Mouse (Mus musculus) embryonic stem cell, embryonic (primary cell): Measurements from ENCODE around the gene Oit3.

ENCODE experiments used
- CTCF ChIA-PET, 4 experiments: fragments of 300-600 bp in 2 of 4; fragments of 350-600 bp in 2 of 4; sonication (Branson Sonifier 250); formaldehyde crosslinking; loops; one replicate each; lab custom pipeline; 2022; ENCODE audit warnings: inconsistent platforms in 2 of 4; lab: Charles Lee
- POLR2A ChIA-PET, 4 experiments: fragments of 300-600 bp in 2 of 4; fragments of 350-600 bp in 2 of 4; sonication (Branson Sonifier 250); formaldehyde crosslinking; loops; one replicate each; lab custom pipeline; 2022; ENCODE audit warnings: antibody characterized with exemption in 4 of 4, inconsistent platforms in 1 of 4; lab: Charles Lee

Oit3 gene

GRCm38 (mm10) chr10:59441735-59442134 is at the start of gene Oit3:
Gene Oit3, minus strand, starts transcription at chr10:59441778.
- ChIA-PET CTCF (no interaction called here), POLR2A (no interaction called here)

DNA sequence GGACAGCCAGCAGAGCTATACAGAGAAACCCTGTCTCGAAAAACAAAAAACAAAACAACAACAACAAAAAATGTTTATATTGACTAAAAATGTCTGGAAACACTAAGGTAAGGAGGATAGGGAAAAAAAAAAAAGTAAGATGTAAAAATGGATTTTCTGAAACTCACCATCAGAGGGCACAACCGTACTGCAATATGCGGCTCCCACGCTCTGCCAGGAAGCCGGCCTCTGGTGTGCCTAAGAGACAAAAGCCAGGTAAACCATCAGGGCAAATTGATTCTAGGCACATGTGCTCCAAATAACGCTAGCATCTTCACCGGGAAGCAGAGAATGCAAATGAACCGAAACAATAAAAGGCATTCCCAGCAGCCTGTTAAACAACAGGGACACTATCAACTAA is 49.3 kb upstream of the Oit3 start:
- ChIA-PET CTCF (interaction anchor here in 1 of 4 experiments (0.6 kb wide), 1 partner anchor 326 kb away, joined by 9 read pairs; no protein-coding TSS in a partner anchor), POLR2A (interaction anchor here in 1 of 4 experiments (0.5 kb wide), 1 partner anchor 24 kb away, joined by 3 read pairs; no protein-coding TSS in a partner anchor)

GRCm38 (mm10) chr10:59489411-59489810 is 47.8 kb upstream of the Oit3 start:
- ChIA-PET POLR2A (no interaction called here), CTCF (no interaction called here)

DNA sequence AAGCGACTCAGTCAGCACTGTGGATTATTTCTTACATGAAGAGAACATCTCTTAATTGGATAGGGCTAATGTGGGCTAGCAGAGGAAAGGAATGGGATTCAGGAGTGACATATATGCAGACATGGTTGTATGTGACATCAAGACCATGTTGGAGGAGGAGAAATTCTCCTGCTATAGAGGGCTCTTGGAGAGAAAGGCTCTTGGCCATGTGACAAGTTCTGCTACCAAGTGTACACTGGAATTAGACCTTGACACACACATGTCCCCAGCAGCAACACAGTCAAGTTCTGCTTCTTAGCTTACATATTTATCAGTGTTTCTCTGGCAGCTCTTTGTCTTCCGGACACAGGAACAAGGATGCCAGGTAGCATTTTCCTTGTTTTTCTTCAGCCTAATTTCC is 45.8 kb upstream of the Oit3 start:
- CTCF ChIA-PET: no interaction called here
- POLR2A ChIA-PET: interaction anchor here in 1 of 4 experiments (0.5 kb wide), 1 partner anchor 135 kb away, joined by 7 read pairs; no protein-coding TSS in a partner anchor

GRCm38 (mm10) chr10:59484318-59484717 is 42.7 kb upstream of the Oit3 start:
- ChIA-PET POLR2A (no interaction called here), CTCF (no interaction called here)

- ChIA-PET POLR2A (no interaction called here), CTCF (interaction anchor here in 1 of 4 experiments (0.6 kb wide), 1 partner anchor 8 kb away, joined by 5 read pairs; no protein-coding TSS in a partner anchor)
Measured at GRCm38 (mm10) chr10:59481381-59481780, 39.8 kb upstream of the Oit3 start.

- CTCF ChIA-PET: no interaction called here
- POLR2A ChIA-PET: no interaction called here
Measured at GRCm38 (mm10) chr10:59470451-59470850, 28.9 kb upstream of the Oit3 start.

DNA sequence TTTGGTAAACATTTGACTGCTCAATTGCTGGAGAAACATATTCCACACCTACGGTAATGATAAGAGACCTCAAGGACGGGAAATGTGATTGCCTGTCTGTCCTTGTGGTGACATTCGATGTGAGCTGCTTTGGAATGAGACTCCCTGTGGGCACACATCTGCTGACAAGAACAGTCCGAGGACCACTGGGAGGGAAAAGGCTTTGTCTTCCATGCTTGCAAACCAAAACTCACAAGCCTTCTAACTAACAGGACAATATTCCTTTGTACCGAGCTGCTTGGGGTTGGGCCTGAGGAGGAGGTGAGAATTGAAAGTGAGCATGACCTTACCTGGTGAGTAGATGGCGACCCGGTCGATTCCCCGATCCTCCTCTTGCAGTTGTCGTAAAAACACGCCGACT is 25.7 kb upstream of the Oit3 start:
- ChIA-PET CTCF (interaction anchor here in 1 of 4 experiments (0.6 kb wide), 1 partner anchor 30 kb away, joined by 3 read pairs; no protein-coding TSS in a partner anchor), POLR2A (interaction anchor here in 1 of 4 experiments (1.3 to 1.9 kb wide), 2 partner anchors 8 to 37 kb away, joined by 3 to 5 read pairs; no protein-coding TSS in a partner anchor)

DNA sequence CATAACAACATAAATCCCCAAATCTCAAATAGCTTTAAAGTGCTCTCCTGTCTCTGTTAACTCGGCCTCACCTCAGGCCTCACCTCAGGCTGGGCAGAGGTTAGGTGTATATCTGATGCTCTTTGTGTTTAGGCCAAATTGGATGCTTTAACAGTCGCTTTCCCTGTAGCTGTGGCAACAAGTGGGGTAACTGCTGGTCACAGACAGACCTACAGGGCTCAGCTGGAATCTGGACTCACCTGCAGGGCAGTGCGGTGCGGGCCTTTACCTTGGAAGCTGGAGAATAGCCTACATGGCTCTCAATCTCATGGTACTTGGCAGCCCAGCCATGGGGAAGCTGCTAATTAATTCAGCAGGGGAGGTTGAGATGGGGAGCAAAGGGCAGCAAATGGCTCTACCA is 25.0 kb upstream of the Oit3 start:
- POLR2A ChIA-PET: interaction anchor here in 1 of 4 experiments (1.1 to 1.9 kb wide), 3 partner anchors 9 to 38 kb away, joined by 3 to 7 read pairs (median 5); no protein-coding TSS in a partner anchor
- CTCF ChIA-PET: interaction anchor here in 2 of 4 experiments (0.6 to 1.2 kb wide), 2 partner anchors 12 to 241 kb away, joined by 3 to 4 read pairs; no protein-coding TSS in a partner anchor

GRCm38 (mm10) chr10:59465546-59465945 is 24.0 kb upstream of the Oit3 start:
- POLR2A ChIA-PET: interaction anchor here in 1 of 4 experiments (1.1 kb wide), 1 partner anchor 12 kb away, joined by 7 read pairs; no protein-coding TSS in a partner anchor
- CTCF ChIA-PET: interaction anchor here in 1 of 4 experiments (1.2 kb wide), 1 partner anchor 11 kb away, joined by 4 read pairs; no protein-coding TSS in a partner anchor

- POLR2A ChIA-PET: interaction anchor here in 2 of 4 experiments (0.6 to 0.9 kb wide), 3 partner anchors 8 to 67 kb away, joined by 3 read pairs; no protein-coding TSS in a partner anchor
- CTCF ChIA-PET: interaction anchor here in 1 of 4 experiments (0.7 kb wide), 1 partner anchor 1686 kb away, joined by 3 read pairs; no protein-coding TSS in a partner anchor
Measured at GRCm38 (mm10) chr10:59462307-59462706, 20.7 kb upstream of the Oit3 start.

- ChIA-PET POLR2A (interaction anchor here in 2 of 4 experiments (0.7 to 1.1 kb wide), 2 partner anchors 9 to 45 kb away, joined by 3 to 5 read pairs; no protein-coding TSS in a partner anchor), CTCF (no interaction called here)
Measured at GRCm38 (mm10) chr10:59459767-59460166, 18.2 kb upstream of the Oit3 start.

DNA sequence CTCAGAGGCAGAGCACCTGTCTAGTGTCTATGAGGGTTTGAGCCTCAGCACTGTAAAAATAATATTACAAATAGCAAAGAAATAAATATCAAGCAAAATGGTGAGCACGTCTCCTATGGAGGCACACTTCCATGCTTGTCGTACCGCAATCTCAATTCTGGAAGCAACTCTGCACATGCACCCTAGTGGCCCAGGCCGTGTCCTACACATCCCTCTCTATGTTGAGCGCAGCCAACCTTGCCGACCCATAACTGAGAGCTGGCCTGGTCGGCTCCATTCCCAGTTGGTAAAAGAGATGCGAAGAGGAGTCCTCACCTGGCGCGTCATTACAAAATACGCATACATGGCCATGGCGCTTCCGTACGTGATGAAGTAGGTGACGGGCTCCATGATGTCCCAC is 13.1 kb upstream of the Oit3 start:
- ChIA-PET POLR2A (interaction anchor here in 3 of 4 experiments (0.6 to 1.7 kb wide), 4 partner anchors 7 to 740 kb away, joined by 3 to 7 read pairs (median 5); no protein-coding TSS in a partner anchor), CTCF (interaction anchor here in 3 of 4 experiments (0.6 to 2.0 kb wide), 9 partner anchors 12 to 1099 kb away, joined by 3 to 8 read pairs (median 4); no protein-coding TSS in a partner anchor)

DNA sequence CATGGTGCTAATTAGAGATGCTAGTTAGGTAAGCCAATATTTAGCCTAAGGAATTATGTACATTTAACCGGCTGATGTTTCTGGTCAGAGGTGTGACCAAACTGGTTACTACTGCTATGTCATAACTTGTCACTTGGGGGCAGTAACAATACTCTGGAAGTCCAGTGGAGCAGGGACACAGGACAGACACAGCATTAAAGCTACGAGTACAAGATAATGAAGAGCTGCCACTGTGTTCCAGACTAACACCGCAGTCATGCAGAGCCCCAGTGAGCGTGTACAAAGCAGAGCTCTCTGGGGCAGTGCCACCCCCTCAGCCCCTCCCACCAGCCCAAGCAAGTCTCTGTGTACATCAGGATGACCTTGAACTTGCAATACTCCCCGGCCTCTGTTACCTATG is 10.3 kb upstream of the Oit3 start:
- ChIA-PET POLR2A (interaction anchor here in 2 of 4 experiments (0.6 to 1.7 kb wide), 3 partner anchors 23 to 413 kb away, joined by 3 to 5 read pairs (median 4); partner anchors contain the start of gene P4ha1 (in 1 of the 2)), CTCF (interaction anchor here (0.5 to 2.2 kb wide), 22 partner anchors 9 to 1272 kb away, joined by 3 to 16 read pairs (median 4); no protein-coding TSS in a partner anchor)

GRCm38 (mm10) chr10:59447546-59447945 is 6.0 kb upstream of the Oit3 start:
- ChIA-PET CTCF (no interaction called here), POLR2A (interaction anchor here in 1 of 4 experiments (0.6 kb wide), 1 partner anchor 141 kb away, joined by 3 read pairs; no protein-coding TSS in a partner anchor)

GRCm38 (mm10) chr10:59446911-59447437 is 5.4 kb upstream of the Oit3 start:
- ChIA-PET POLR2A (no interaction called here), CTCF (no interaction called here)

DNA sequence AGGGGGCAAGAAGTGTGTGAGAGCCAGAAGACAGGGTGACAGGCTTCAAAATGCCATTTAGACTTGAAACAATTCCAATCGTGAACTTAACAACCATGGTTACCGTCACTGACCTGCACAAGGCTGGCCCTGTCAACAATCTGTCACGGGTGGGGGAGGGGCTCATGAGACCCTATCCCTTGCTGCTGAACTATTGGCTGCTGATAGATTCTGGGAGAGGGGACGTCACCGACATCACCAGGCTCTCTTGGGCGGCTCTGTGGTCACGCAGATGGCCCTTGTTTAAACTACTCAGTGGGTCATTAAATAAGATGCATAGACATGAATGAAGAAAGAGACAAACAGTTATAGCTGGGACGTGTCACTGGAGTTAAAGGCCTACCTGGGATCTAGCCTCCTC is 3.1 kb upstream of the Oit3 start:
- ChIA-PET CTCF (no interaction called here), POLR2A (interaction anchor here in 1 of 4 experiments (0.7 kb wide), 1 partner anchor 11 kb away, joined by 4 read pairs; no protein-coding TSS in a partner anchor)

- CTCF ChIA-PET: interaction anchor here in 1 of 4 experiments (0.6 kb wide), 1 partner anchor 1053 kb away, joined by 3 read pairs; no protein-coding TSS in a partner anchor
- POLR2A ChIA-PET: no interaction called here
Measured at GRCm38 (mm10) chr10:59444106-59444505, 2.5 kb upstream of the Oit3 start.

- POLR2A ChIA-PET: no interaction called here
- CTCF ChIA-PET: interaction anchor here in 2 of 4 experiments (0.6 to 1.4 kb wide), 2 partner anchors 9 to 1053 kb away, joined by 3 to 5 read pairs; no protein-coding TSS in a partner anchor
Measured at GRCm38 (mm10) chr10:59443212-59443611, 1.6 kb upstream of the Oit3 start.
